Mouse (Mus musculus) megakaryocyte-erythroid progenitor cell, adult 5-6 weeks (primary cell): ENCODE measurements around the gene Tnk2. TPM values are rescaled to one million over a fixed set of nuclear protein-coding genes. Genes with fewer than 3 reads are reported as not detected.

Experiments
- total RNA-seq, 2 experiments: library from RNA; stranded (forward) in 1 of 2; stranded (reverse) in 1 of 2; fragments of 200-1000, 215-1000 nt in 1 of 2; fragments of >200 nt in 1 of 2; fragmentation: Nextera tagmentation in 1 of 2; gene quantifications; 2 replicates each; pipeline ENCODE4 v1.2.3; 2014 to 2017

Gene Tnk2
- total RNA-seq, 2 experiments from 2014 or later = 27.7 to 45.7 TPM

Other genes with a start within 250 kb of the Tnk2 start
- not detected in 2 replicates for gene Tm4sf19, start 243.4 kb upstream of the Tnk2 start, total RNA-seq (2014; fragmentation: Nextera tagmentation)
- gene Tm4sf19, start 243.4 kb upstream of the Tnk2 start, total RNA-seq (2017) = not detected in 2 replicates
- 7.1 and 11.1 TPM in 2 replicates for gene Tctex1d2, start 224.2 kb upstream of the Tnk2 start, total RNA-seq (2014; fragmentation: Nextera tagmentation)
- 14.3 and 17.2 TPM in 2 replicates for gene Tctex1d2, start 224.2 kb upstream of the Tnk2 start, total RNA-seq (2017)
- 68.8 and 73.7 TPM in 2 replicates for gene Pcyt1a, start 213.0 kb upstream of the Tnk2 start, total RNA-seq (2014; fragmentation: Nextera tagmentation)
- 69.0 and 78.2 TPM in 2 replicates for gene Pcyt1a, start 213.0 kb upstream of the Tnk2 start, total RNA-seq (2017)
- gene Slc51a, start 156.0 kb upstream of the Tnk2 start, total RNA-seq (2014; fragmentation: Nextera tagmentation) = 2.7 TPM in 1 of 2 replicates, not detected in the other
- gene Slc51a, start 156.0 kb upstream of the Tnk2 start, total RNA-seq (2017) = 0.53 and 1.3 TPM in 2 replicates
- 1.2 TPM in 1 of 2 replicates, not detected in the other for gene Zdhhc19, start 147.6 kb upstream of the Tnk2 start, total RNA-seq (2014; fragmentation: Nextera tagmentation)
- not detected in 2 replicates for gene Zdhhc19, start 147.6 kb upstream of the Tnk2 start, total RNA-seq (2017)
- gene Tfrc, start 35.0 kb upstream of the Tnk2 start, total RNA-seq (2014; fragmentation: Nextera tagmentation) = 316 and 327 TPM in 2 replicates
- 261 and 333 TPM in 2 replicates for gene Tfrc, start 35.0 kb upstream of the Tnk2 start, total RNA-seq (2017)
- gene Muc4, start 92.0 kb downstream of the Tnk2 start, total RNA-seq (2014; fragmentation: Nextera tagmentation) = not detected in 2 replicates
- gene Muc4, start 92.0 kb downstream of the Tnk2 start, total RNA-seq (2017) = not detected in 2 replicates
- gene Muc20, start 153.6 kb downstream of the Tnk2 start, total RNA-seq (2014; fragmentation: Nextera tagmentation) = not detected in 2 replicates
- not detected in 2 replicates for gene Muc20, start 153.6 kb downstream of the Tnk2 start, total RNA-seq (2017)
- not detected in 2 replicates for gene Smbd1, start 166.6 kb downstream of the Tnk2 start, total RNA-seq (2014; fragmentation: Nextera tagmentation)
- not detected in 2 replicates for gene Smbd1, start 166.6 kb downstream of the Tnk2 start, total RNA-seq (2017)
- 23.3 and 25.4 TPM in 2 replicates for gene Fyttd1, start 233.6 kb downstream of the Tnk2 start, total RNA-seq (2014; fragmentation: Nextera tagmentation)
- gene Fyttd1, start 233.6 kb downstream of the Tnk2 start, total RNA-seq (2017) = 48.8 and 69.4 TPM in 2 replicates
- 5.1 and 6.6 TPM in 2 replicates for gene Rubcn, start 233.9 kb downstream of the Tnk2 start, total RNA-seq (2014; fragmentation: Nextera tagmentation)
- gene Rubcn, start 233.9 kb downstream of the Tnk2 start, total RNA-seq (2017) = 4.0 and 6.1 TPM in 2 replicates